Mouse (Mus musculus) hindbrain, embryonic 16.5 days (tissue): ENCODE measurements around the gene Gm49337. TPM values are rescaled to one million over a fixed set of nuclear protein-coding genes. Genes with fewer than 3 reads are reported as not detected.
A peak's percentile ranks its signal among the peaks of the same experiment; 100 is the strongest.

ENCODE experiments used
- ATAC-seq: fragments of 200-750 bp; cut with Nextera tagmentation; 2 replicates; pipeline ENCODE4 v1.8.0; 2017; ENCODE audit warnings: moderate TSS enrichment, moderate library complexity
- H3K27ac ChIP-seq: fragments of 300-500 bp; sonication (generic); 2 replicates; pipeline ENCODE4 v1.5.1; 2014; ENCODE audit warnings: low read depth, mild to moderate bottlenecking, control low read depth, low read length, moderate library complexity
- H3K27me3 ChIP-seq: fragments of 300-500 bp; sonication (generic); replicated peaks from 2 replicates; pipeline ENCODE4 v1.6.1; 2014; ENCODE audit warnings: low read length; ENCODE audit not compliant: control insufficient read depth, insufficient read depth
- H3K36me3 ChIP-seq: fragments of 300-500 bp; sonication (generic); 2 replicates; pipeline ENCODE4 v1.6.1; 2014; ENCODE audit warnings: mild to moderate bottlenecking, low read length, moderate library complexity, mixed read lengths; ENCODE audit not compliant: control insufficient read depth, insufficient read depth
- H3K4me1 ChIP-seq: fragments of 300-500 bp; sonication (generic); 2 replicates; pipeline ENCODE4 v1.6.1; 2014; ENCODE audit warnings: low read depth, low read length; ENCODE audit not compliant: control insufficient read depth, insufficient read depth
- H3K4me2 ChIP-seq: fragments of 300-500 bp; sonication (generic); 2 replicates; pipeline ENCODE4 v1.6.1; 2014; ENCODE audit warnings: mild to moderate bottlenecking, low read length, control low read depth, moderate library complexity
- H3K4me3 ChIP-seq: fragments of 300-500 bp; sonication (generic); 2 replicates; pipeline ENCODE4 v1.5.1; 2014; ENCODE audit warnings: mild to moderate bottlenecking, low read length, control low read depth, moderate library complexity
- H3K9ac ChIP-seq: fragments of 300-500 bp; sonication (generic); 2 replicates; pipeline ENCODE4 v1.6.1; 2014; ENCODE audit warnings: low read depth, mild to moderate bottlenecking, control low read depth, low read length, moderate library complexity
- H3K9me3 ChIP-seq: fragments of 300-500 bp; sonication (generic); 2 replicates; pipeline ENCODE4 v1.6.1; 2014; ENCODE audit warnings: mild to moderate bottlenecking, low read length, moderate library complexity; ENCODE audit not compliant: control insufficient read depth
- WGBS: fragments of 180-500 bp; shearing (Covaris S2); extraction: QIAGEN DNeasy Blood & Tissue Kit; methylation state at CpG from one replicate; pipeline ENCODE4 v1.1.7; 2014; 5-methylcytosine and 5-hydroxymethylcytosine counted together
- polyA plus RNA-seq: library from polyadenylated mRNA; unstranded; fragments of >200 nt; fragmentation: Nextera tagmentation; extraction: Ambion mirVana; gene quantifications from 2 replicates; pipeline ENCODE4 v1.2.1, GENCODE M21; 2015

Gm49337 gene
- polyA plus RNA-seq, 1 experiment from 2014 or later, result not detected

- Histone ChIP-seq H3K4me2 (no peak overlapping the region), H3K9me3 (no peaks in the 10 kb centered on the region), H3K27me3 (no peaks in the 10 kb centered on the region), H3K27ac (no peak overlapping the region), H3K36me3 (peaks cover 46% of the 10 kb centered on the region), H3K4me1 (no peaks in the 10 kb centered on the region), H3K4me3 (no peak overlapping the region), H3K9ac (no peak overlapping the region)
- ATAC-seq, result no peak
- 92% methylated on average over 2 of the region's 2 CpGs for WGBS
Measured at GRCm38 (mm10) chr4:116157882-116158281, 15.3 kb upstream of the Gm49337 start.

DNA sequence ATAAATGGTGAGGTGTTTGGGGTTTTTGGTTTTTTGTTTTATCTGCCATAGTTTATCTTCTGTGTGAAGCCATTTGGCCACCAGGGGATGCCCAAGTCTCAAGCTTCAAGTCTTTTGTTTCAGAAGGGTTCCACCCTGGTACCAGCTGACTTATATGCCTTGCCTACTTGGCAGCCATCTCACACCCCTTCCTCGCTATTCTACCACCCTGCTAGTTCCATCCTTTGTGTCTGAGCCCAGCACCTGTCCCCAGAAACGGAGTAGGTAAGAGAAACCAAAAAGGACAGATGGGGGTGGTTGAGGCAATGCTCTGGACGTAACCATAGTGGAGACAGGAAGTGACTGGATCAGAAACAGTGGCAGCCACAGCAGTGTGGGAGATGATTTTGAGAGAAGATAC lies 13.3 kb upstream of the Gm49337 start:
- peak overlapping the region; percentile 13; the same call in 1 of the 2 replicates for H3K4me2 ChIP-seq
- no peaks in the 10 kb centered on the region for H3K27me3 ChIP-seq
- peak; percentile 64 for ATAC-seq
- H3K9me3 ChIP-seq, result no peaks in the 10 kb centered on the region
- no peaks in the 10 kb centered on the region for H3K4me1 ChIP-seq
- 67% methylated on average over 3 of the region's 3 CpGs for WGBS
- no peak overlapping the region for H3K4me3 ChIP-seq
- peaks cover 38% of the 10 kb centered on the region for H3K36me3 ChIP-seq
- no peak overlapping the region for H3K9ac ChIP-seq
- no peak overlapping the region for H3K27ac ChIP-seq

DNA sequence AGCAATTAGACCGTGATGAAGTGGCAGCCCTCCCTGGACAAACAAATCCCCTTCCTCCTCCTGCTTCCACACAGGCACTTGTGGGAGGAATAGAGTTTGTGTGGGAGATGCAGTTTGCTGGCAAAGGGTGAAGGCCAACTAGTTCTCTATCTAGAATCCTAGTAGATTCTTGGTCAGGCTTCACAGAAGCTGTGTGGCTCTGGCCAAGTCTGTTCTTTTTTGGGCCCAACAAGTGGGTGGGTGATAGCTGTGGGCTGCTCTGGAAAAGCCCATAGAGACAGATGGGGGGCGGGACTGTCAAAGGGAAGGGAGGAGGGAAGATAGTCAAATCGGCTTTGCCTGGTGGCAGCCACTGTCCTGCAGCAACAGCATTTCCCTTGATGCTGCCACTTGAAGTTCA lies 12.4 kb upstream of the Gm49337 start:
- WGBS, result 90% methylated on average over 3 of the region's 3 CpGs
- ATAC-seq, result no peak
- no peaks in the 10 kb centered on the region for H3K4me1 ChIP-seq
- H3K9ac ChIP-seq, result no peak overlapping the region
- H3K27me3 ChIP-seq, result no peaks in the 10 kb centered on the region
- no peaks in the 10 kb centered on the region for H3K9me3 ChIP-seq
- no peak overlapping the region for H3K4me2 ChIP-seq
- no peak overlapping the region for H3K27ac ChIP-seq
- no peak overlapping the region for H3K4me3 ChIP-seq
- H3K36me3 ChIP-seq, result peaks cover 32% of the 10 kb centered on the region

DNA sequence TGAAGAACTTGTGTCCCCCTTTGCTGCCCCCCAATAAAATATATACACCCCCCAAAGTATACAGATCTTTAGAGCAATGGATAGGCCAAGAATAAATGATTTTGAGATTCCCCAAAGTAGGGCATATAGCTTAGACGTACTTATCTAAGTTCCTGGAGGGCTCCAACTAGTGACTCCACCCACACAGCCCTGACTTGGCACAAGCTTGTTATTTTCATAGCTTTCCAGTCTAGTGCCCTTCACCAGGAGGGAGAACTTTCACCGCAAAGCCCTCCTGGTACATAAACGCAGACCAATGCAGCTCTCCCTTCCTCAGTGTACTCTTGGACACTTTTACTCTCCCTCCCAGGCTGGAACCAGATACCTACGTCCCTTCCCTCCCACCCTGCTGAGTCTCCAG lies 11.0 kb upstream of the Gm49337 start:
- no peaks in the 10 kb centered on the region for H3K4me1 ChIP-seq
- no peaks in the 10 kb centered on the region for H3K9me3 ChIP-seq
- no peak for ATAC-seq
- no peak overlapping the region for H3K4me3 ChIP-seq
- 78% methylated on average over 4 of the region's 4 CpGs for WGBS
- no peak overlapping the region; the same call in 1 of the 2 replicates for H3K9ac ChIP-seq
- H3K36me3 ChIP-seq, result peaks cover 19% of the 10 kb centered on the region
- H3K27ac ChIP-seq, result no peak overlapping the region
- H3K27me3 ChIP-seq, result no peaks in the 10 kb centered on the region
- H3K4me2 ChIP-seq, result no peak overlapping the region

GRCm38 (mm10) chr4:116164759-116165554 lies 8.2 kb upstream of the Gm49337 start:
- no peak for ATAC-seq
- 77% methylated on average over 2 of the region's 2 CpGs for WGBS
- Histone ChIP-seq H3K9me3 (no peaks in the 10 kb centered on the region), H3K27ac (no peak overlapping the region), H3K36me3 (no peaks in the 10 kb centered on the region), H3K9ac (no peak overlapping the region), H3K27me3 (no peaks in the 10 kb centered on the region), H3K4me2 (no peak overlapping the region), H3K4me3 (no peak overlapping the region), H3K4me1 (no peaks in the 10 kb centered on the region)

DNA sequence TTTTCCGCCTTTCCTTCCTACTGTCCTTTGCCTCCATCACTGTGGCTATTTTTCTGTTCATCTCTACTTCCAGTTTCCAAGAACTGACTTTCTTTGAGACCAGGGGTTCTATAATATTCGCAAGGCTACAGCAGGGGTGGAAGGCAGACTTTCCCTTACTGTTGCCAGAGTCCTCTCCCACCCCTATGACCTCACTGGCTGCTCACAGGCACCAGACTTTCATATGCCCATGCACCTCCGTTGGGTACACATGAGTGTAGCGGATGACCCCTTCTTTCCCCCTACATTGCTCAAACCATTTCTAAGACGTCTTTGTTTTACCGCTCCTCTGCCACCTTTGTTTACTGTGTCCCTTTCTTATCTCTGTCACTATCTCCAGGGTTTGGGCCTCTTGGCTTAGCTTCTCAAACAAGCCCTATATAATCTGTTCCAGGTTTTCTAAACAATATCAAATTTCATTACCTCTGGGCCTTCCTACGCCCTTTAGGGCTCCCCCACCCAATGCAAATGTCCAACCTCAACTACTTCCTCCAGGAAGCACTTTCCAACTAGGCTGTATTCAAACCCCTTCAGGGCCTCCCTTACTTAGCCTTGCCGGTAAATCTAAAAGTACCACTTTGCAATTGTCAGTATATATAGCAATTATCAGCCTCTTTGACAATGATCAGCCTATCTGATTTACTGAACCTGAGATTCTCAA lies 7.3 kb upstream of the Gm49337 start:
- no peak overlapping the region for H3K4me3 ChIP-seq
- H3K36me3 ChIP-seq, result no peaks in the 10 kb centered on the region
- no peak overlapping the region for H3K27ac ChIP-seq
- 74% methylated on average over 8 of the region's 8 CpGs for WGBS
- H3K4me1 ChIP-seq, result no peaks in the 10 kb centered on the region
- no peaks in the 10 kb centered on the region for H3K9me3 ChIP-seq
- no peak overlapping the region for H3K9ac ChIP-seq
- no peaks in the 10 kb centered on the region for H3K27me3 ChIP-seq
- H3K4me2 ChIP-seq, result no peak overlapping the region
- ATAC-seq, result no peak

- WGBS, result 33% methylated on average over 7 of the region's 7 CpGs
- H3K4me2 ChIP-seq, result no peak within 1 kb of the TSS
- H3K27me3 ChIP-seq, result no peaks in the 10 kb centered on the region
- no peak within 1 kb of the TSS for H3K4me3 ChIP-seq
- no peak within 1 kb of the TSS for H3K9ac ChIP-seq
- no peaks in the 10 kb centered on the region for H3K36me3 ChIP-seq
- no peak within 1 kb of the TSS for H3K27ac ChIP-seq
- no peaks in the 10 kb centered on the region for H3K4me1 ChIP-seq
- no peaks in the 10 kb centered on the region for H3K9me3 ChIP-seq
- no peak for ATAC-seq
Measured at GRCm38 (mm10) chr4:116167404-116167803, 5.8 kb upstream of the Gm49337 start, which contains the start of gene Tspan1. Tspan1 (minus strand) TSS chr4:116167601.

- no peak overlapping the region for H3K9ac ChIP-seq
- no peak overlapping the region for H3K27ac ChIP-seq
- 73% methylated on average over 8 of the region's 8 CpGs for WGBS
- no peaks in the 10 kb centered on the region for H3K27me3 ChIP-seq
- H3K9me3 ChIP-seq, result no peaks in the 10 kb centered on the region
- no peaks in the 10 kb centered on the region for H3K4me1 ChIP-seq
- no peak overlapping the region for H3K4me2 ChIP-seq
- H3K4me3 ChIP-seq, result no peak overlapping the region
- H3K36me3 ChIP-seq, result no peaks in the 10 kb centered on the region
- ATAC-seq, result peak; percentile 79
Measured at GRCm38 (mm10) chr4:116168617-116169352, 4.4 kb upstream of the Gm49337 start.

- Histone ChIP-seq H3K27me3 (no peaks in the 10 kb centered on the region), H3K4me2 (no peak overlapping the region), H3K9me3 (no peaks in the 10 kb centered on the region), H3K27ac (no peak overlapping the region), H3K4me3 (no peak overlapping the region), H3K36me3 (no peaks in the 10 kb centered on the region), H3K4me1 (no peaks in the 10 kb centered on the region), H3K9ac (no peak overlapping the region)
- peak; percentile 60; the same call in 1 of the 2 replicates for ATAC-seq
- 69% methylated on average over 3 of the region's 3 CpGs for WGBS
Measured at GRCm38 (mm10) chr4:116169353-116169672, 3.9 kb upstream of the Gm49337 start.
